ENCODE assay signal across 9 mouse cellular contexts in genomic region chr5:66617921-66618460, GRCm38 (mm10). TPM values are rescaled to one million over a fixed set of nuclear protein-coding genes. Genes with fewer than 3 reads are reported as not detected.
DNase-seq lines count a peak whose midpoint lies in the region; ATAC-seq and TF ChIP-seq lines count a peak whose summit lies in the region.
"Had no signal": no experiment of that assay in that cellular context is flagged by ENCODE, and none has a peak within 500 bp of the region (broad histone marks: within the 10 kb centered on the region; RNA-seq: fewer than 3 reads in every experiment).

No protein-coding gene starts in this region.

- TF ChIP-seq EP300 in ES-Bruce4 (IDR thresholded peaks at IDR 0.05; ENCODE audit: insufficient read depth, low read depth, low read length) = no peak

- under 1% methylated on average over 50 of the region's 54 CpGs for WGBS in heart, embryonic 15.5 days
- under 1% methylated on average over 54 of the region's 54 CpGs for WGBS in midbrain, embryonic 13.5 days

- peak overlapping the region; percentile 98 for H3K4me3 ChIP-seq in layer of hippocampus, adult 2 months
- peak overlapping the region; percentile 79 for H3K4me3 ChIP-seq in ES-Bruce4 (ENCODE audit: low read depth, low read length)
- H3K4me3 ChIP-seq in heart, embryonic 15.5 days = peak overlapping the region; percentile 92
- peak overlapping the region; percentile 94 for H3K4me3 ChIP-seq in midbrain, embryonic 13.5 days (replicated peaks)

- H3K27ac ChIP-seq in layer of hippocampus, adult 2 months = peak overlapping the region; percentile 97
- H3K27ac ChIP-seq in ES-Bruce4 (ENCODE audit: insufficient read depth, low read length) = peak overlapping the region; percentile 60
- H3K27ac ChIP-seq in heart, embryonic 15.5 days = peak overlapping the region; percentile 98
- H3K27ac ChIP-seq in midbrain, embryonic 13.5 days = peak overlapping the region; percentile 99

- no peaks in the 10 kb centered on the region for H3K27me3 ChIP-seq in ES-Bruce4 (ENCODE audit: control insufficient read depth, insufficient read depth, low read length, poor library complexity, severe bottlenecking)
- no peaks in the 10 kb centered on the region for H3K27me3 ChIP-seq in heart, embryonic 15.5 days
- 0 out of 2 replicates have a peak, but pooled peaks cover 3% of the 10 kb centered on the region for H3K27me3 ChIP-seq in midbrain, embryonic 13.5 days

- H3K9ac ChIP-seq in ES-Bruce4 (ENCODE audit: low read depth, poor library complexity, severe bottlenecking) = peak overlapping the region; percentile 90
- peak overlapping the region; percentile 99 for H3K9ac ChIP-seq in heart, embryonic 15.5 days
- peak overlapping the region; percentile 96 for H3K9ac ChIP-seq in midbrain, embryonic 13.5 days (replicated peaks)

- H3K4me2 ChIP-seq in heart, embryonic 15.5 days = peak overlapping the region; percentile 88
- peak overlapping the region; percentile 75 for H3K4me2 ChIP-seq in midbrain, embryonic 13.5 days (replicated peaks)

- H3K9me3 ChIP-seq in ES-Bruce4 (replicated peaks; ENCODE audit: control insufficient read depth, insufficient read depth, low read length, poor library complexity, severe bottlenecking) = no peaks in the 10 kb centered on the region
- H3K9me3 ChIP-seq in heart, embryonic 15.5 days (replicated peaks) = no peaks in the 10 kb centered on the region
- no peaks in the 10 kb centered on the region for H3K9me3 ChIP-seq in midbrain, embryonic 13.5 days

- TF ChIP-seq POLR2A in ES-Bruce4 (IDR thresholded peaks at IDR 0.05; ENCODE audit: insufficient read depth, low read length) = no peak

- peak; percentile 15 for ATAC-seq in heart, embryonic 15.5 days (replicated peaks; ENCODE audit: insufficient number of reproducible peaks, insufficient read depth, low FRiP score, low read depth)
- ATAC-seq in midbrain, embryonic 13.5 days = peak; percentile 80

- TF ChIP-seq CTCF in layer of hippocampus, adult 2 months (conservative IDR thresholded peaks at IDR 0.05) = no peak
- no peak for TF ChIP-seq CTCF in ES-Bruce4 (IDR thresholded peaks at IDR 0.05; ENCODE audit: low read depth, low read length)

- H3K36me3 ChIP-seq in ES-Bruce4 (ENCODE audit: control insufficient read depth, insufficient read depth, low read length, poor library complexity, severe bottlenecking) = no peaks in the 10 kb centered on the region
- H3K36me3 ChIP-seq in heart, embryonic 15.5 days = no peaks in the 10 kb centered on the region
- H3K36me3 ChIP-seq in midbrain, embryonic 13.5 days = no peaks in the 10 kb centered on the region

- no peaks in the 10 kb centered on the region for H3K4me1 ChIP-seq in ES-Bruce4 (ENCODE audit: control insufficient read depth, insufficient read depth, low read length)
- peaks cover 48% of the 10 kb centered on the region for H3K4me1 ChIP-seq in heart, embryonic 15.5 days (replicated peaks)
- peaks cover 61% of the 10 kb centered on the region for H3K4me1 ChIP-seq in midbrain, embryonic 13.5 days (replicated peaks)

- DNase-seq in layer of hippocampus, adult 2 months (ENCODE audit: low spot score in 2 of 2) = peak in 1 of 2 experiments; percentile 10
- DNase-seq in layer of hippocampus, adult 11-12 months (ENCODE audit: low spot score) = no peak
- peak; percentile 65 to 67 for DNase-seq in cerebellum, postnatal 14 days
- DNase-seq in kidney, postnatal 14 days = peak; percentile 88
- no peak for DNase-seq in Muller cell, postnatal 12 days (ENCODE audit: inconsistent ontology term)

RNA-seq across cellular contexts. Expression of gene Apbb2, which starts 0.6 kb away (rescaled TPM):
- total RNA-seq in layer of hippocampus, adult 2 months (2021) = 10 to 100 TPM; 54.5 to 58.6 TPM
- 37.8 and 39.0 TPM in 2 replicates for polyA plus RNA-seq in ES-Bruce4 (2011; ENCODE audit: insufficient read depth, insufficient read length, low read depth, missing spikeins)
- polyA plus RNA-seq in heart, embryonic 15.5 days (2015; fragmentation: Nextera tagmentation; extraction: Ambion mirVana) = 32.6 and 35.5 TPM in 2 replicates
- polyA plus RNA-seq in midbrain, embryonic 13.5 days (2015; fragmentation: Nextera tagmentation; extraction: Ambion mirVana) = 93.4 and 94.6 TPM in 2 replicates
- total RNA-seq: MEL had no signal

RNA-seq across cellular contexts. Expression of gene Uchl1, which starts 57.9 kb away (rescaled TPM):
- total RNA-seq in layer of hippocampus, adult 2 months (2021) = 100 to 1,000 TPM; 803 to 896 TPM
- 53.0 and 54.8 TPM in 2 replicates for polyA plus RNA-seq in ES-Bruce4 (2011; ENCODE audit: insufficient read depth, insufficient read length, low read depth, missing spikeins)
- polyA plus RNA-seq in heart, embryonic 15.5 days (2015; fragmentation: Nextera tagmentation; extraction: Ambion mirVana) = 91.4 and 116 TPM in 2 replicates
- polyA plus RNA-seq in midbrain, embryonic 13.5 days (2015; fragmentation: Nextera tagmentation; extraction: Ambion mirVana) = 1,181 and 1,187 TPM in 2 replicates
- total RNA-seq: MEL had no signal

Comparison
In these comparisons a context has a peak if more than half of its experiments do, and no peak if none do; other contexts are left out.
1. DNase-seq: peak in cerebellum, postnatal 14 days (2 of 2) and kidney, postnatal 14 days (single experiment); none in layer of hippocampus, adult 11-12 months (single experiment) and Muller cell, postnatal 12 days (single experiment).
2. RNA of gene Uchl1, which starts 57.9 kb away (polyA plus RNA-seq): 1,181 to 1,187 TPM in midbrain, embryonic 13.5 days; 91.4 to 116 TPM in heart, embryonic 15.5 days and 53.0 to 54.8 TPM in ES-Bruce4; every median in the first group is over 10 times any median in the second.
3. Peak in every context shown above with its lines, with median percentiles within 50 percentile points of each other: H3K27ac ChIP-seq, H3K4me3 ChIP-seq and H3K9ac ChIP-seq.